Mouse (Mus musculus): Measurements from ENCODE around the gene Nlk.

DNA sequence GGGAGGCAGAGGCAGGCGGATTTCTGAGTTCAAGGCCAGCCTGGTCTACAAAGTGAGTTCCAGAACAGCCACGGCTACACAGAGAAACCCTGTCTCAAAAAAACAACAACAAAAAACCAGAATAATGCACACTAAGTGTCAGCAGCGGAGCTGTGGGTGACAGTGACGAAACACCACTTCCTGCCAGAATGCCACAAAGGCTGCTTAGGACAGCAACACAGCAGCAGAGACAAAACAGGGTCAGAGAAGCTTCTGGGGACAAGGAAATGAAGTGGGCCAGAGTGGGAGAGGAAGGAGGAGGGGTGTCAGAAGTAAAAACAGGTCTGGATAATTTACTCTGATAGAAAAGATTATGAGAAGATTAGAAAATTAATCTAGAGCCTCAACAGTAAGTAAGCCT, 97.1 kb downstream of the Nlk start:
- no peak for TF ChIP-seq CTCF (IDR thresholded peaks at IDR 0.05; ENCODE audit: low read depth)
- TF ChIP-seq EP300 (IDR thresholded peaks at IDR 0.05; ENCODE audit: low read depth), result no peak

All from liver, embryonic 14.5 days (tissue).